In genomic region chr11:8685195-8685594, GRCm38 (mm10) we compare ENCODE assay signal across 13 mouse cellular contexts.
"Had no signal": no experiment of that assay in that cellular context is flagged by ENCODE, and none has a peak within 500 bp of the region (broad histone marks: within the 10 kb centered on the region; RNA-seq: fewer than 3 reads in every experiment).

No protein-coding gene starts in this region.

- H3K4me3 ChIP-seq: limb, embryonic 10.5 days; midbrain, embryonic 13.5 days; neural tube, embryonic 12.5 days had no signal

- H3K27me3 ChIP-seq: midbrain, embryonic 13.5 days; neural tube, embryonic 12.5 days had no signal

- H3K27ac ChIP-seq: limb, embryonic 10.5 days; liver, embryonic 14.5 days; midbrain, embryonic 13.5 days; neural tube, embryonic 12.5 days had no signal

- ATAC-seq: lung, postnatal 0 days; midbrain, embryonic 13.5 days had no signal

- H3K4me2 ChIP-seq: midbrain, embryonic 13.5 days; neural tube, embryonic 12.5 days had no signal

- DNase-seq: kidney, adult 18-20 months; kidney, postnatal 10 days; lung, adult 2 months; lung, postnatal 36 days; right cerebral cortex, postnatal 4 days; spleen, adult 18-20 months; thymus, adult 18-20 months; thymus, postnatal 14 days had no signal

- H3K36me3 ChIP-seq: limb, embryonic 10.5 days; midbrain, embryonic 13.5 days; neural tube, embryonic 12.5 days had no signal
